Mouse (Mus musculus): Measurements from ENCODE around the gene Ube4a.

The Ube4a gene

DNA sequence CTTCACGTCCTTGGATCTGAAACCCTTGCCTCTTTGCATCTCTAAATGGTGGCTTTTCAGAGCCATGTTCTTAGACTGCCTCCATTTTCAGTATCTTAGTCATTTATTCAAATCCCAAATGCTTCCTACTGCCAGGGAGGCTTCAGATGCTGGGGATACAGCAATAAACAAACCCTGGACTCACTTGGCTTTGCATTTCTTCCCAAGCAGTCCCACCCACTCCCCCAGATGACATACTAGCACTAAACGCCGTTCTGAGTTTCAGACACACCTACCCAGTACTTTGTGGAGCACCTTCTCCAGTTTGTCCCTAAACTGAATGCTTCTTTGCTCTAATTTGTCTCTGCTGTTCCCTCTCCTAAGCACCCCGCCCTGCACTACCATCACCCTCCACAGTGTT is 68.4 kb downstream of the Ube4a start:
- DNase-seq = no peak

DNA sequence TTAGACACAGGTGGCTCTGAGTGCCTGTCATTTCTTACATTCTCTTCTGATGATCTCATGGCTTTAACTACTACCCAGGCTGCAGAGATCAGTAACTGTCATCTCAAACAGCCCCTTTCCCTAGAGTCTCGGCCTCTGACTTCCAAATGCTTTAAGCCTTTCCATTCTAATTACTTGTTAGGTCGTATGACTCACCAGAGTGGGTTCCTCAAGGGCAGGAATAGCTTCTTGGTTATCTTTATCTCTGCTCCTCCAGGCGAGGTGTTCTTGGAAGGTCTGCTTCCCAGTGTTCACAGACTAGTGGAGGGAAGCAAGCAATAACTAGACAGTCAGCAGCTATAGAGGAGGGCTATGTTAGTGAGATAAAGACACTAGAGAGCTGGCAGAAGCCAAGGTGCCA is 72.7 kb downstream of the Ube4a start:
- DNase-seq = no peak

DNA sequence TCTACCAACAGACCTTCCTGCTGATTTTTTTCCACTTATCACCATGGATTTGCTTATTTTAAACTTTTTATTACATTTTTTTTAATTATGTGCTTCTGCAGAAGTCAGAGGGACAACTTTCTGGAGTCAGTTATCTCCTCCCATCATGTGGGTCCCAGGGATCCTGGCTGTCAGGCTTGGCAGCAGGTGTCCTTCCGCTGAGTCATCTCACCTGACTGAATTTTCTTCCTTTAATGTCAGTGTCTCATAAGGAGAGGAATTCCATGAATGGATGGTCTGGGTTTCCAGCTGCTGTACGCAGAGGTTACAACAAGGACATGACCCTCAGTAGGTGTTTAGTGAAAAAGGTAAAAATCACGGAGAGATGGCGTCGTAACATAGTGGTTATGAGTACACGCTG is 74.2 kb downstream of the Ube4a start:
- no peak for DNase-seq

DNA sequence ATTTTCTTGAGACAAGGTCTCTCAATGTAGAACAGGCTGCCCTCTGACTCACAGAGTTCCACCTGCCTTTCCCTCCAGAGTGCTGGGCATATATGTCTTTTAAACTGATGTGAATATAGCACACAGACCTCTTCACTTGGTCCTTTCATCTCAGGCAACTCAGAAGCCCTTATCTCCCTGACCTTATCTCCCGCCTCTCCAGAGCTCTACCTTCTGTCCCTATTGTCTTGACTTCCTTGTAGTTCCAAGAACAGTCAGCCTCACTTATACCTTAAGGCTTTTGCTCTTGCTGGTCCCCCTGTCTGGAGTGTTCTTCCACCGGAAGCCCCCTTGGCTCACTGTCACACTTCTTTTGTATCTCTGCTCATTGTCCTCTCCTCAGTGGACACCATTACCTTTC is 75.3 kb downstream of the Ube4a start:
- DNase-seq = no peak

DNA sequence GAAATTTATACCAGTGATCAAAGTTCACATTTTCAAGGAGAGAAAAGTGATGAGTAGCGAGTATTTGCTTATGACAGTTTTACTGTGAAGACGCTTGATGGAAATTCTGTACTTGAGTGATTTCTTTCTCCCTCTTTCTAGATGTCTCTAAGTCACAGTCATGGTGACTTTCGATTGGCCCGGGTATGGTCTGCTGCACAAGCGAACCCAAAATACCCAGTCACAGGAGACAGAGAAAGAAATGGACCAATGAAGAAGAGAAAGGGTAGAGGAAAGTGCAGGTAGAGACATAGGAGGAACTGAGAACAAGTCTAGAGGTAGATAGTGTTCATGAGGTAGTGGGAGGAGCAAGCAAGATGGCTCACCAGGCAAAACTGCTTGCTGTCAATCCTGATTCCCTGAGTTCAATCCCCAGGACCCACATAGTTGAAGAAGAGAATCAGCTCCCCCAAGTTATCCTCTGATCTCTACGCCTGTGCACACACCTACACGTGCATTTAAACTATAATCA is 77.2 kb downstream of the Ube4a start:
- no peak for DNase-seq

DNA sequence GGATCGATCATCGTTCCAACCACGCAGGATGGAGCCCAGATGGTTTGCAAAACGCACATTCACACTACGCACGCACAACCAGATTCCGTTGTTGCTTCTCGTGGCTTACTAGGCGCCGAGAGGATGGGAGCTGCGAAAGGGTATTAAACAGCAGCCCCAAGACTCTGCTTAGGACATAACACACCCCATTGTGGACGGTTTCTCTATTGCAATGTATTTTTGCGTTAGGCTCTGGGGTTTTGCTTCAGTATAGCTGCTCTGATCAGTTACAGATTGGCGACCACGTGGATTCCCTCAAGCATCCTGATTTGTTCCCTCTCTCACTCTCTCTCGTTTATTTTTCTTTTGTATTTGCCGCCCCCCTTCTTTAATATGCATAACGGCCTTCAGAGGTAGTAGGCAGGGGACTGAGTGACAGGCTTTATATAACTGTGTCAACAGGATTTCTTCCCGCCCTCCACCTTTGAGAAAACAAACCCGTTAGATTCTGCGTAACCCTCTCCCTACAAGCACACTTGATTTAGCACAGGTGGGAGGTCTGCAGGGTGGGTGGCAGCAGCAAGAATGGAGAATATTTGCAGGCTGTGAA is 82.3 kb downstream of the Ube4a start:
- no peak for DNase-seq

DNA sequence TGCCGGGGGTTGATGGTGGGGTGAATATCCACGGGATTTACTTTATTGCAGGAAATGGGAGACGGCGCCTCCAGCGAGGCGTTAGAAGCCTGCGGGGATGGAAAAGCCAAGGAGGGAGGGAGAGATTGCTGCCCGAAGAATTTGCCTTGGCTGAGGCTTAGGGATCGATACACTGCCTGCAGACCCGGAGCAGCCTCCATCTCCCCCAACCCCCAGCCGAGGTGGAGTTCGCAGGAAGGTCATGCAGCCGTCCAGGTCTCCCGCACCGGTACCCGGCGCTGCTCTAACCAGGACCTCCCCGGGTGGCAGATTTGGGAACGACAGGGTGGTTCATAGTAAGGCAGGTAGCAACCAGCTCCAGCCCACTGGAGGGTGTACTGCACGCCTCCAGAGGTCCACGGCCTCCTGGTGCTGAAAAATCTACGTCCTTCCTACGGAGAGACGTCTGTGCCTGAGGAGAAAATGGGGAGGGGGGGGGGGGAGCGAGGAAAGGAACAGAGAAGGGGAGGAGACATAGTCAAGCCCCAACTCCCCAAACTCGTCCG is 82.9 kb downstream of the Ube4a start:
- DNase-seq = peak; percentile 53

DNA sequence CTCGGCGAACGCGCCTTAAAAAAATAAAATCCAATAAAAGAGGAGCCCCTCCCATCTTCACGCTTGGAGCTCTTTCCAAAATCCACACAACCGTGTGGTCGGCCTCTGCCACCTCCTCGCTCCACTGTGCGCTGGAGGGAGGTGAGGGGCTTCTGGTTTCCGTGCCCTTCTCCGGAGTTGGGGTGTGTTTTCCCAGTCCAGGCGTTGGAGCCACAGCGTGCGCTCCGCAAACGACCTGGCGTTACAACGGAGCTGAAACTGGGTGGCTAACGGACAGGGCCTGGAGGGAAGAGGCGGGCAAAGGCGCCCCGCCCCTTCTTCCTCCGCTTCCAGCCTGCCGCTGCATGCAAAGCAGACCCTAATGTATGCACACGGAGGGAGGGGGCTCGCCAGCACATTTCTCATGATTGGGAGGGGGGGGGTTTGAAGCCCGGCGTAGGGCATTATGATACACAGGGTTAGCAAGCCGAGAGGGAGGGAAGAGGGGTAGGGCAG is 83.4 kb downstream of the Ube4a start:
- peak; percentile 76 for DNase-seq

DNA sequence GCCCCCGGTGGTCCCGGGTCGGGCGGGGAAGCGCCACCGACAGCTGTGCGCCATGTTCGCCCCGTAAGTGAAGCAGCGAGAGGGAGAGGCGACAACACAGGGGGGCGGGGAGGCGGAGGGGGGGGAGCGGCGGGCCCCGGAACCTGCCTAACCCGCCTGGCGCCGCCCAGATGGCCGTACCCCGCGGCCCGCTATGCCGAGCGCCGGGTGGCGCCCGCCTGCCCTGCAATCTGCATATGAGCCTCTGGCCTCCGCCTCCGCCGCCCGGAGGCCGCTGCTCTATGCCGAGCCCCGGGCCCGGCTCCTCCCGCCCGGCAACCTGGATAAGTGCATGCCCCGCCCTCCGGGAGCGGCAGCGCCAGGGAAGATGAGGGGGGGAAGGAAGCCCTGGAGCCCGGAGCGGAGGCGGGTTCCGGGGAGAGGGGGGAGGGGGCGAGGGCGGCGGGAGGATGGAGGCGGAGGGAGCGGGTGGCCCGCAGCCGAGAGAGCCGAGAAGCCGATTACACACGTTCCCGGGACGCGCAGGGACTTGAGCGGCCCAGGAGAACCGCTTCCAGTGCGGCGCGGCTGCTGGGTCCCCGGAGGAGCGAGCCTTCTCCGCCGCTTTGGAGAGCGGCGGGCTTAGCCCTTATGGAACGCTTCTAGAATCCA is 84.1 kb downstream of the Ube4a start, which contains the start of gene Kmt2a:
Gene Kmt2a, minus strand, starts transcription at position 76 of the 651 bp plus-strand sequence.
- peak; percentile 98 for DNase-seq

DNA sequence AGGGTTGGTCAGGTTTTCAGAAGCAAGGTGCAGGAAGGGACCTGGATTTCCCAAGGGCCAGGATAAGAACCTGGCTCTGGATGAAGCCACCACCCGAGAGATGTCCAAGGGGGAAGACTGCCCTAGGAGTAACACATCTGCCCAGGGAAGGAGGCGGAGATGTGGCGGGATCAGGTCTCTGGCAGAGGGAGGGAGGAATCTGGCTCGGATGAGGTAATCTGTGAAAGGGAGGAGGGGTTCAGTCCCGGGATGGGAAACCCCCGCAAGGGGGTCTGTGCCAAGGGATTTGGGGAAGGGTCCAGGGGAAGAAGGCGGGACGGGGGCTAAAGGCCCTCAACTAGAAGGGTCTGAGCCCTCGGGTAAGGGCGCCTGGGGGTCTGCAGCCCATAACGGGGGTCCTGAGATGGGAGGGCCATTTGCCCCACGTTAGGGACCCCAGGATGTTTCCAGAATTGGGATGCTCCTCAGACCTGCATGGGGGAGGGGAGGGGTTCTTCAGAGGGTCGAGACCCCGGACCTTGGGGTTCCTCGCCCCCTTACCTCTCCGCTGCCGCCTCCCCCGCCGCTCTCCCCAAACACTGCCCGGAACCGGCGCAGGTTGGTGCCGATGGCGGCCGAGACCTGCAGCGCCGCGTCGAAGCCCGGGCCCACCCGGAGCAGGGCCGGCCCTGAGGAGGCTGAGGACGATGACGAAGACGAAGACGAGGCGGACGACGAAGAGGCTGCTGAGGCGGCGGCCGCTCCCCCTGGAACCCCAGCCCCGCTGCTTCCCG is 84.9 kb downstream of the Ube4a start:
- peak; percentile 20 for DNase-seq

DNA sequence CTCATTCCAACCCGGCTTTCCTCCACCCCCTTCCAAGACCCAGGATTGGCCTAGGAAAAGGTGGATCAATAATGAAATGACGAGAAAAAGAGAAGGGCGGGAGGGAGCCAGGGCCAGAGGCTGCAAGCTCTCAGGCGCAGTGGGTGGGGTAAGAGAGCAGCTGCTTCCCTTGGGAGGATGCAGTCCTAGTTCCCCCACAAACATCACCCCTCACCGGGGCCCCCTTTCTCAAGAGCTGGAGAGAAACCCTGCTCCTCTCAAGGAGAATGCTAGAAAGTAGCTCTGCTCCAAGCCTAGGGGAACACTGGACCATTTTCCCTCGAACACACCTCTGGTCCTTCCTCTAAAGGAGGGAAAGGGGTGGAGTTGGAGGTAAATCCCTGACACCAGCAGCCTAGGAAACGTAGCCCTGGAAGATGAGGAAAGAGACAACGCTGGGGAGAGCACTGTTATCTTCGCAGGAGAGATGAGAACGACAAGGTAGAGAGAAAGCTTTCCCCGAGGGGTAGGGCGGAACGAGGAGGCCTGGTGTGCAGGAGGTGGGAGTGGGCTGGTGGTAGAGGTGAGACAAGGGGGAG is 85.6 kb downstream of the Ube4a start:
- no peak for DNase-seq

DNA sequence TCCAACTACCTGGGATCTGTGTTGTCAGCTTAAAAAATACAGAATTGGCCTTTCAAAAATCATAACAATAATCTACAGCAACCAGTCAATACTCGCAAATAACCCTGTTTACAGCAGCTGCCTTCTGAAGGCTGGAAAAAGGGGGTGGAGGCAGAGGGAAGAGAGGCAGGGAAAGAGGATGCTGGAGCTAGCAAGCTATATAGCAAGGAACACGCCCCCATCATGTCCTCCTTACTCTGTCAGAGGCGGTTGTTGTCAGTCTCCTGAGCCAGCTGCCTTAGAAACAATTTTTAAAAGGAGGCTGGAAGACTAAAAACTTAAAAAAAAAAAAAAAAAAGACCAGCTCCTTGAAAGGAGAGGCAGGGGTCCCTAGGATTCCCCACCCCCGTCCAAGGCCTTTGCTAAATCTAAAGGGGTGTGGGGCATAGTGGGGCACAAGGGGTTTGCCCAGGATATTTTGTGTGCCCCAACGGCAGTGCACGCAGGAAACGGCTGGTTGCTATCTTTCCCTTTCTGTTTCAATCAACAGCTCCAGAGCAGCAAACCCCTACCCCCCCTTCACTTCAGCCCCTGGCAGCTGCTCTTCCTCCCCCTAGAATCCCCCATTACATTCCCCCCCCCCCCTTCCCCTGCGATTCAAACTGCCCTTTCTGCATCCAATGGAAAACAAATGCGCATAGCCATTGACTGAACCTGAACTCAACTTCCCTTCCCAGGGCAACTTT is 86.5 kb downstream of the Ube4a start:
- no peak for DNase-seq

DNA sequence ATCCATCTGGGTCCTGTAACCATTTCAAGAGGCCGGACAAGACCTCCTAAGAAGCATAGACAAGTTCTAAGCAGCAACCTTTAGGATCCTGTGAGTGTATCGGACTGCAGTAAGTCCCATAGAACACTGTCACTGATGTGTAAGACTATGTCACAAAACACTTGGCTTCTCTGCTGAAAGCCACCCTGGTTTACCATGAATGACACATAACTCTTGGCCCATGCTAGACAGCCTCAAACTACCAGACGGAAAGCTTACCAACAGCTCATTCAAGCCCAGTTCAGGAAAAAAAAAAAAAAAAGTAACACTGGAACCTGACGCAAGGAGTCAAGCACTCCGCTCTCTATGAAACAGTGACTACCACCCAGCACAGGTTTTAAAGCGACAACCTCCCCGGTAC is 87.7 kb downstream of the Ube4a start:
- no peak for DNase-seq

DNA sequence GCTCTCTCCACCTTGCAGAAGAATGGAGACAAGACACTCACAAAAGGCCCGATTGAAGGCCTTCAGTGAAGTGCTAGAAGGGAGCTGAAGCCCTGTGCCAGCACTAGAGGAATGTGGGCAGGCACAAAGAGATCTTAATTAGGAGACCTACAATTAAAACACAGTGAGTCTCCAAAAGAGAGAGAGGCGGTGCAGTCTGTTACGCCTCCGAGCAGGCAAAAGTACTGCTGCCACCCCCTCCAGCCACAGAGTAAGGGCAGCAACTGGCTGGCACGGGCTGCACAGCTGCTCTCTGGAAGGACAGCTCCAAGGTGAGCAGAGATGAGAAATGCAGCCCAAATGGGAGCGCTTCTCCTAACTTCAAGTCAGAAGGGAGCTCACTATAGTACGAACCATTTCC is 89.9 kb downstream of the Ube4a start:
- peak; percentile 29 for DNase-seq

DNA sequence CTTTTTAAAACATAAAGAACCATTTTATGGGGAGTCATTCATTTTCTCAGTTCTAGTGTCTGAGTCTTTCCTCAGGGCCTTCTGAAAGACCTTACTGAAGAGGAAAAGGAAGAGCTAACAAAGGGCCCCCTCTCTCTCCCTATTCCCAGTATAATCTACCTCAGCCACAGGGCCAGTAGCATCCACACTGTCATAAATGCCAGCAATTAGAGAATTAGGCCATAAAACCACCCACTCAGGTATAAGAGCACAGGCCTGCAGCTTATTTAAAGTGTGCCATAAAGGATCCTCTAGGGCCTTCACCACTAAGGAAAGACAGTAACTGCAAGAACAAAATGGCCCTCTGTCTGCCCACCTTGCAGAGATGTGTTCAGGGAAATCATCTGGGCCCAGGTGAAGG is 91.2 kb downstream of the Ube4a start:
- no peak for DNase-seq

DNA sequence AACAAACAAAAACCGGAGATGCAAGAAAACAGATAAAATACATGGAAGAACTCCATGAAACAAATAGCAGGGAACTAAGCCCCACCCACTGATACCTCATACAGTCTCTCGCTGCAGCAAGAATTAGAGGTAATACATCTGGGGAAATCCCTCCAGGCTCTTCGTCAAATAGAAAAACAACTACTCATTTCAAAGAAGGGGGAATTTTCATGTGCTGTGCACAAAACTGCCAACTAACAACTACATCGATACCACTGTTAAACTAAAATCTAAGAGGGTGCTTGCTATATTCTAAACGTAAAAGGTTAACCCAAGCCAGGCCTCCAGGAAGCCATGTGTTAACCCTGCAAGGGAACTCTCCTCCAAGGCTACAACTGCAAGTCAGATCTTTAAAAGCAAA is 91.7 kb downstream of the Ube4a start:
- no peak for DNase-seq
